Mouse (Mus musculus) frontal cortex, postnatal 36 days (tissue): ENCODE measurements at regions not wholly inside any gene's neighbourhood (a gene's known extent, or its start where the extent isn't known, plus 50 kb on each side); places are given as distances from the start of the nearest gene placed in this dataset.
A peak's percentile ranks its signal among the peaks of the same experiment; 100 is the strongest.

Source experiments
- DNase-seq, 2 experiments: peaks; one replicate each; pipeline ENCODE4 v3.0.0; 2022; ENCODE audit warnings: low spot score in 2 of 2

DNA sequence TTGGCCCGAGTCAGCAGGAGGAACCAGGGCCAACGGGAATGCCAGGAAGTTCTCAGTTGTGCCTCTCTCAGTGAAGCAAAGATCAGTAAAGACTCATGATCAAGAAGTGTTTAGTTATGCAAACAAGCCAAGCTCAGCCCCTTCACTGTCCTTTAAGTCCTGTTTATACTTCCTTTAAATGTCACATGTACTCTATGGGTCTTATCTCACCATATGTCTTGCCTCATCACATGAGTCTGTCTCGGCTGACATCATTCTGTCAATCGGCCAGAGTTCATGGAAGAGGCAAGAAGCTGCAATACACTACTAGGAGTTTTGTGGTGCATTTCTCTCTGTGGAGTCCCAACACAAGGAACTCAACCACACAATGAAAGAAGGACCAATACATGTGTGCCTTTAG is 71.8 kb downstream of the Scp2d1 start:
- DNase-seq, result no peak

DNA sequence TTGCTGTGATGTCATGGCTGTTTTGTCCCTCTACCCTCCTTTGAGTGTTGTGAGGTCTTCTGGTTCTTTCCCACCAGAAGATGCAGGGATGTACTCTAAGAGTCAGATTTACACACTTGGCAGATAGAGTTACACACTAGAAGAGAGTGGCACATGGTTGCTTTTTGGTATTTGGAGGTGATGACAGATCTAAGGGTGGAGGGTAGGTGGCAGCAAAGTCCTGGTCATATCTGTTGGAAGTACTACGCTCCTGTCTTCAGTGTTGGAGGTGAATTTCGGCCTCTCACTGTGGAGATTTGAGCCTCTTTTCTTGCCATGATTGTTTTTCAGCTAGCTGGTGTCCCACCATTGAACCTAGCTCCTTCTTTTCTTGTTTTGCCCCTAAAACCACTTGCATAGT is 73.0 kb downstream of the Scp2d1 start:
- DNase-seq, result peak in 1 of 2 experiments; percentile 5

GRCm38 (mm10) chr2:144906786-144907185 is 83.3 kb downstream of the Scp2d1 start:
- DNase-seq, result no peak

GRCm38 (mm10) chr2:144945840-144946239 is 122.4 kb downstream of the Scp2d1 start:
- DNase-seq, result peak in 1 of 2 experiments; percentile 10

GRCm38 (mm10) chr2:144946468-144946867 is 123.0 kb downstream of the Scp2d1 start:
- peak in 1 of 2 experiments; percentile 14 for DNase-seq

DNA sequence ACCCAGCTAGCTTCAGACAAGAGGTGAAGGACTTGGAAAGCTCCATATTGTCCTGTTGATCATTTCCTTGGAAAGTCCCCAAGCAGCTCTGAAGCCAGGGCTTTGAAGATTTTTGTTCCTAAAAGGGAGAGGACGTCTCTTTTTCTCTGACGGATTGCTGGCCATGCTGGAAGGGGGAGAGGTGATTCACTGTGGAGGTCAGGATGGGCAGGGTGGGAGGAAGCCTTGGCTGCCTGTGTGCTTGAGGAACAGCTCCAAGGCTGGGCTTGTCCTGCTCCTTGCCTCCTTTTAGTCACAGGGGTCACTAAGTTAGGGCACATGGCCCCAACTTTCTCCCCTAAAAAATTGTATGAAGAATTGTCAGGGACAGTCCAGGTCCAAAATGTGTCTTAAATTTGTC is 125.8 kb downstream of the Scp2d1 start:
- DNase-seq, result no peak
